Mouse (Mus musculus) CD4-positive, CD25-positive, alpha-beta regulatory T cell, adult 4 months (primary cell): ENCODE results near the gene Slc4a4. TPM values are rescaled to one million over a fixed set of nuclear protein-coding genes. Genes with fewer than 3 reads are reported as not detected.

ENCODE experiments used
- ATAC-seq: one replicate; pipeline ENCODE4 v1.8.0; 2017
- polyA plus RNA-seq, 2 experiments: library from polyadenylated mRNA; unstranded; fragments of 100-300 nt; shearing (Covaris generic); gene quantifications; one replicate each; pipeline ENCODE4 v1.2.1; 2017

The Slc4a4 gene
- polyA plus RNA-seq = not detected

- no peak for ATAC-seq
Observed at GRCm38 (mm10) chr5:88886668-88887555, at the start of gene Slc4a4. Slc4a4 (plus strand) TSS chr5:88886818.

- ATAC-seq = no peak
Observed at GRCm38 (mm10) chr5:88840080-88840798, 46.4 kb upstream of the Slc4a4 start.

GRCm38 (mm10) chr5:88857311-88857710 lies 29.3 kb upstream of the Slc4a4 start:
- ATAC-seq = no peak

GRCm38 (mm10) chr5:88857801-88858200 lies 28.8 kb upstream of the Slc4a4 start:
- ATAC-seq = no peak

GRCm38 (mm10) chr5:88858226-88858625 lies 28.4 kb upstream of the Slc4a4 start:
- ATAC-seq = no peak

GRCm38 (mm10) chr5:88862163-88862562 lies 24.5 kb upstream of the Slc4a4 start:
- ATAC-seq = no peak

- ATAC-seq = no peak
Observed at GRCm38 (mm10) chr5:88862794-88863193, 23.8 kb upstream of the Slc4a4 start.

- ATAC-seq = no peak
Observed at GRCm38 (mm10) chr5:88884101-88884500, 2.5 kb upstream of the Slc4a4 start.

GRCm38 (mm10) chr5:88885503-88885902 lies 1.1 kb upstream of the Slc4a4 start:
- ATAC-seq = no peak

GRCm38 (mm10) chr5:88885944-88886343 lies 674 bp upstream of the Slc4a4 start:
- no peak for ATAC-seq

- no peak for ATAC-seq
Observed at GRCm38 (mm10) chr5:88886349-88886667, 310 bp upstream of the Slc4a4 start.

- no peak for ATAC-seq
Observed at GRCm38 (mm10) chr5:88887556-88888412, 1.2 kb downstream of the Slc4a4 start.

GRCm38 (mm10) chr5:88888413-88888700 lies 1.7 kb downstream of the Slc4a4 start:
- no peak for ATAC-seq

GRCm38 (mm10) chr5:88889326-88889725 lies 2.7 kb downstream of the Slc4a4 start:
- no peak for ATAC-seq

- no peak for ATAC-seq
Observed at GRCm38 (mm10) chr5:88890146-88890545, 3.5 kb downstream of the Slc4a4 start.

- ATAC-seq = no peak
Observed at GRCm38 (mm10) chr5:88896574-88896973, 10.0 kb downstream of the Slc4a4 start.

- no peak for ATAC-seq
Observed at GRCm38 (mm10) chr5:88903111-88903510, 16.5 kb downstream of the Slc4a4 start.

GRCm38 (mm10) chr5:88903526-88903925 lies 16.9 kb downstream of the Slc4a4 start:
- ATAC-seq = no peak

GRCm38 (mm10) chr5:88904841-88905240 lies 18.2 kb downstream of the Slc4a4 start:
- ATAC-seq = no peak

GRCm38 (mm10) chr5:88907615-88908014 lies 21.0 kb downstream of the Slc4a4 start:
- no peak for ATAC-seq

GRCm38 (mm10) chr5:88912629-88913028 lies 26.0 kb downstream of the Slc4a4 start:
- no peak for ATAC-seq

- no peak for ATAC-seq
Observed at GRCm38 (mm10) chr5:88915082-88915481, 28.5 kb downstream of the Slc4a4 start.

GRCm38 (mm10) chr5:88916501-88916971 lies 29.9 kb downstream of the Slc4a4 start:
- ATAC-seq = no peak
